ENCODE assay signal across 23 mouse cellular contexts in the genomic region with DNA sequence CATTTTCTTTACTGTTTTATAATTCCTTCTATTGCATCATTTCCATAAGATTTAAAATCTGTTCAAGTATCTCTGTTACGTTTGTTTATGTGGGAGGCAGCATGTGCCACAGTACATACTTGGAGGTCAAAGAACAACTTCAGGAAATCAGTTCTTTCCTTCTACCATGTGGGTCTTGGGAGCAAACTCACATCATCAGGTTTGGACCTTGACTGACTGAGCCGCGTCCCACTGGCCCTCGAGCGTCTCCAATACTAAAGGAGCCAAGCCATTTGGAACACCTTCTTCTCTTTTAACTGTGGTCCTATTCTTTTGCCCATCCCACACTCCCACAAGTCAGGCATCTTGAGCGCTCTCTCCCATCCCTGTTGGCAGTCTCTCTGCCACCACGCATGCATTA. TPM values are rescaled to one million over a fixed set of nuclear protein-coding genes. Genes with fewer than 3 reads are reported as not detected.
DNase-seq lines count a peak whose midpoint lies in the region; ATAC-seq and TF ChIP-seq lines count a peak whose summit lies in the region.
"Had no signal": no experiment of that assay in that cellular context is flagged by ENCODE, and none has a peak within 500 bp of the region (broad histone marks: within the 10 kb centered on the region; RNA-seq: fewer than 3 reads in every experiment).

No protein-coding gene starts in this region.

- H3K27me3 ChIP-seq in heart, embryonic 12.5 days (replicated peaks): no peaks in the 10 kb centered on the region
- no peaks in the 10 kb centered on the region for H3K27me3 ChIP-seq in liver, embryonic 11.5 days (replicated peaks; ENCODE audit: control insufficient read depth, insufficient read depth, low read length)
- no peaks in the 10 kb centered on the region for H3K27me3 ChIP-seq in liver, embryonic 13.5 days
- H3K27me3 ChIP-seq in liver, embryonic 12.5 days (replicated peaks): no peaks in the 10 kb centered on the region
- no peaks in the 10 kb centered on the region for H3K27me3 ChIP-seq in lung, embryonic 16.5 days (ENCODE audit: control insufficient read depth, insufficient read depth, low read depth, low read length)
- H3K27me3 ChIP-seq: CH12.LX had no signal

- no peak for TF ChIP-seq POLR2A in lung, adult 2 months (IDR thresholded peaks at IDR 0.05; ENCODE audit: borderline replicate concordance, extremely low read depth, low read depth, low read length)

- H3K27ac ChIP-seq in heart, embryonic 12.5 days (ENCODE audit: poor library complexity, severe bottlenecking): no peak overlapping the region
- no peak overlapping the region for H3K27ac ChIP-seq in liver, embryonic 11.5 days (ENCODE audit: low read depth, low read length)
- no peak overlapping the region for H3K27ac ChIP-seq in liver, embryonic 13.5 days
- H3K27ac ChIP-seq in liver, embryonic 12.5 days: no peak overlapping the region
- H3K27ac ChIP-seq in lung, embryonic 16.5 days (ENCODE audit: low read length): no peak overlapping the region

- ATAC-seq in heart, embryonic 12.5 days (ENCODE audit: insufficient number of reproducible peaks, low FRiP score): no peak
- ATAC-seq in liver, embryonic 11.5 days (replicated peaks; ENCODE audit: low FRiP score): no peak
- ATAC-seq in liver, embryonic 13.5 days (ENCODE audit: low read depth): 0 out of 2 replicates have a peak, but pooled peaks have one; percentile 17
- no peak for ATAC-seq in liver, embryonic 12.5 days
- ATAC-seq in lung, embryonic 16.5 days (ENCODE audit: low read depth): peak; percentile 54; the same call in 1 of the 2 replicates
- ATAC-seq: activated CD4-positive, CD25-positive, alpha-beta regulatory T cell, adult 4 months; CD4-positive, CD25-positive, alpha-beta regulatory T cell, adult 4 months; Patski had no signal

- H3K4me2 ChIP-seq in heart, embryonic 12.5 days: no peak overlapping the region
- no peak overlapping the region for H3K4me2 ChIP-seq in liver, embryonic 11.5 days
- no peak overlapping the region for H3K4me2 ChIP-seq in liver, embryonic 13.5 days
- H3K4me2 ChIP-seq in liver, embryonic 12.5 days: no peak overlapping the region
- no peak overlapping the region for H3K4me2 ChIP-seq in lung, embryonic 16.5 days (ENCODE audit: low read depth, low read length)

- no peaks in the 10 kb centered on the region for H3K4me1 ChIP-seq in heart, embryonic 12.5 days (replicated peaks)
- H3K4me1 ChIP-seq in liver, embryonic 11.5 days (replicated peaks; ENCODE audit: control insufficient read depth, insufficient read depth, low read length): no peaks in the 10 kb centered on the region
- H3K4me1 ChIP-seq in liver, embryonic 13.5 days (replicated peaks): peaks cover 18% of the 10 kb centered on the region
- H3K4me1 ChIP-seq in liver, embryonic 12.5 days: peaks cover 28% of the 10 kb centered on the region
- H3K4me1 ChIP-seq in lung, embryonic 16.5 days (replicated peaks; ENCODE audit: control insufficient read depth, insufficient read depth, low read length): no peaks in the 10 kb centered on the region
- no peaks in the 10 kb centered on the region; the same call in 1 of the 2 replicates for H3K4me1 ChIP-seq in lung, adult 2 months (ENCODE audit: control insufficient read depth, insufficient read depth, low read length)

- H3K9me3 ChIP-seq in heart, embryonic 12.5 days (replicated peaks): no peaks in the 10 kb centered on the region
- no peaks in the 10 kb centered on the region for H3K9me3 ChIP-seq in liver, embryonic 11.5 days (ENCODE audit: control insufficient read depth, low read length)
- no peaks in the 10 kb centered on the region for H3K9me3 ChIP-seq in liver, embryonic 13.5 days (replicated peaks)
- H3K9me3 ChIP-seq in liver, embryonic 12.5 days (replicated peaks): no peaks in the 10 kb centered on the region
- no peaks in the 10 kb centered on the region for H3K9me3 ChIP-seq in lung, embryonic 16.5 days (ENCODE audit: control insufficient read depth, low read length)
- H3K9me3 ChIP-seq: G1E had no signal

- H3K9ac ChIP-seq in heart, embryonic 12.5 days: no peak overlapping the region
- H3K9ac ChIP-seq in liver, embryonic 11.5 days (ENCODE audit: low read depth, low read length): no peak overlapping the region
- H3K9ac ChIP-seq in liver, embryonic 13.5 days: no peak overlapping the region
- H3K9ac ChIP-seq in liver, embryonic 12.5 days: no peak overlapping the region
- H3K9ac ChIP-seq in lung, embryonic 16.5 days (ENCODE audit: low read length): no peak overlapping the region

- H3K36me3 ChIP-seq in heart, embryonic 12.5 days: no peaks in the 10 kb centered on the region
- H3K36me3 ChIP-seq in liver, embryonic 11.5 days (ENCODE audit: control insufficient read depth, insufficient read depth, low read length): peaks cover 7% of the 10 kb centered on the region
- H3K36me3 ChIP-seq in liver, embryonic 13.5 days: peaks cover 87% of the 10 kb centered on the region
- H3K36me3 ChIP-seq in liver, embryonic 12.5 days: peaks cover 92% of the 10 kb centered on the region
- H3K36me3 ChIP-seq in lung, embryonic 16.5 days (ENCODE audit: control insufficient read depth, insufficient read depth, low read length): no peaks in the 10 kb centered on the region

- no peak overlapping the region for H3K4me3 ChIP-seq in heart, embryonic 12.5 days
- no peak overlapping the region for H3K4me3 ChIP-seq in liver, embryonic 11.5 days (ENCODE audit: low read depth, low read length)
- no peak overlapping the region for H3K4me3 ChIP-seq in liver, embryonic 13.5 days (replicated peaks)
- H3K4me3 ChIP-seq in liver, embryonic 12.5 days: no peak overlapping the region
- no peak overlapping the region for H3K4me3 ChIP-seq in lung, embryonic 16.5 days (ENCODE audit: low read length)
- H3K4me3 ChIP-seq in lung, adult 2 months (replicated peaks; ENCODE audit: extremely low read depth, low read depth, low read length): no peak overlapping the region

- peak; percentile 53 for DNase-seq in heart, adult 11 months
- peak; percentile 23 for DNase-seq in liver, embryonic 11.5 days (ENCODE audit: low spot score)
- no peak for DNase-seq in liver
- DNase-seq in liver, embryonic 13.5 days: no peak
- DNase-seq in lung, adult 2 months: no peak
- DNase-seq: adrenal gland, adult 2 months; adrenal gland, adult 8-10 months; adrenal gland, postnatal 10 days; adrenal gland, postnatal 14 days; adrenal gland, postnatal 25 days; adrenal gland, postnatal 36 days; B cell, adult 2 months; cerebellum, adult 11 months; cerebellum, adult 11-12 months had no signal

- TF ChIP-seq CTCF in lung, adult 2 months (IDR thresholded peaks at IDR 0.05; ENCODE audit: insufficient read depth, low read length): no peak

- WGBS in heart, embryonic 12.5 days: 91% methylated on average over 7 of the region's 7 CpGs
- 91% methylated on average over 7 of the region's 7 CpGs for WGBS in liver, embryonic 11.5 days
- 91% methylated on average over 7 of the region's 7 CpGs for WGBS in liver, embryonic 13.5 days (ENCODE audit: insufficient replicate concordance)
- WGBS in liver, embryonic 12.5 days (ENCODE audit: insufficient replicate concordance): 88% methylated on average over 7 of the region's 7 CpGs
- 52% methylated on average over 7 of the region's 7 CpGs for WGBS in lung, embryonic 16.5 days
- 61% methylated on average over 7 of the region's 7 CpGs for WGBS in lung, adult 2 months

RNA-seq across cellular contexts. Expression of a gene that starts 23.7 kb away (rescaled TPM):
- polyA plus RNA-seq in heart, embryonic 12.5 days (2016; fragmentation: Nextera tagmentation; extraction: Ambion mirVana): 1.6 and 3.2 TPM in 2 replicates
- polyA plus RNA-seq in liver, embryonic 11.5 days (2014; fragmentation: Nextera tagmentation; extraction: Ambion mirVana): 100 and 104 TPM in 2 replicates
- 153 and 173 TPM in 2 replicates for polyA plus RNA-seq in liver, embryonic 13.5 days (2015; fragmentation: Nextera tagmentation; extraction: Ambion mirVana)
- 130 and 139 TPM in 2 replicates for polyA plus RNA-seq in liver, embryonic 12.5 days (2016; fragmentation: Nextera tagmentation; extraction: Ambion mirVana)
- polyA plus RNA-seq in lung, embryonic 16.5 days (2015; fragmentation: Nextera tagmentation; extraction: Ambion mirVana): 1.3 and 1.5 TPM in 2 replicates
- 3.0 and 3.1 TPM in 2 replicates for polyA plus RNA-seq in lung, adult 2 months (2012; rRNA removed)
- polyA plus RNA-seq: C2C12 had no signal

Comparison
In these comparisons a context has a peak if more than half of its experiments do, and no peak if none do; other contexts are left out.
1. DNase-seq: peak in heart, adult 11 months (single experiment) and liver, embryonic 11.5 days (single experiment); none in liver (single experiment), liver, embryonic 13.5 days (single experiment) and lung, adult 2 months (single experiment).
2. ATAC-seq: peak in liver, embryonic 13.5 days (single experiment) and lung, embryonic 16.5 days (single experiment); none in heart, embryonic 12.5 days (single experiment), liver, embryonic 11.5 days (single experiment) and liver, embryonic 12.5 days (single experiment).
3. RNA of a gene that starts 23.7 kb away (polyA plus RNA-seq): 153 to 173 TPM in liver, embryonic 13.5 days, 130 to 139 TPM in liver, embryonic 12.5 days and 100 to 104 TPM in liver, embryonic 11.5 days; 1.6 to 3.2 TPM in heart, embryonic 12.5 days, 3.0 to 3.1 TPM in lung, adult 2 months and 1.3 to 1.5 TPM in lung, embryonic 16.5 days; every median in the first group is over 10 times any median in the second.